ENCODE assay signal across 21 mouse cellular contexts in the genomic region with DNA sequence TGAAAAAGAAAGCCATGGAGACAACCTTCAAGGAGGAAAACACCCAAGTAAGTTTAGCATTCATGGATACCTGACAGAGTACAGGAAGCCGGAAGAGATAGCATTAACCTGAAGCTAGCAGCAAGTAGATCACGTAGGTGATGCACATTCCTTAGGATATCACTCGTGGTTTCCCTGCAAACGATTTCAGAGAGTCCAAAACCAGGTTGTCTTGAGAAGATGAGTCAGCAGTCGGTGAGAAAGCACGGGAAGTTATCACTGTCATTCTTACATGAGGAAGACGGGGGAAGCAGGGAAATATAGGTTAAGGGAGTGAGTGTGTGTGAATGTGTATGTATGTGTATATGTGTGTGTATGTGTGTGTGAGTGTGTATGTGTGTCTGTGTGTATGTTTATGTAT.
A peak's percentile ranks its signal among the peaks of the same experiment; 100 is the strongest.
DNase-seq lines count a peak whose midpoint lies in the region; ATAC-seq lines count a peak whose summit lies in the region.
"Had no signal": no experiment of that assay in that cellular context is flagged by ENCODE, and none has a peak within 500 bp of the region (broad histone marks: within the 10 kb centered on the region; RNA-seq: fewer than 3 reads in every experiment).

No protein-coding gene starts in this region.

- DNase-seq in frontal cortex, postnatal 10 days (ENCODE audit: low spot score in 2 of 2): no peak
- DNase-seq in 3T3-L1 (ENCODE audit: low read depth, low spot score): peak; percentile 7
- DNase-seq in brain, adult 2 months (ENCODE audit: low read depth, low spot score): peak; percentile 44
- no peak for DNase-seq in lung, postnatal 10 days
- DNase-seq in right cerebral cortex, postnatal 36 days (ENCODE audit: low spot score in 2 of 2): no peak
- DNase-seq: adrenal gland, adult 2 months; adrenal gland, adult 8-10 months; adrenal gland, postnatal 10 days; adrenal gland, postnatal 14 days; adrenal gland, postnatal 25 days; adrenal gland, postnatal 36 days; B cell, adult 2 months; cerebellum, adult 11 months; cerebellum, adult 11-12 months; cerebellum, adult 18-20 months; cerebellum, adult 2 months; cerebellum, adult 8-10 months had no signal

- ATAC-seq in frontal cortex, adult (ENCODE audit: low TSS enrichment): peak; percentile 74
- ATAC-seq: activated CD4-positive, CD25-positive, alpha-beta regulatory T cell, adult 4 months; CD4-positive, CD25-positive, alpha-beta regulatory T cell, adult 4 months; Patski had no signal

Comparison
In these comparisons a context has a peak if more than half of its experiments do, and no peak if none do; other contexts are left out.
1. DNase-seq: peak in 3T3-L1 (single experiment) and brain, adult 2 months (single experiment); none in frontal cortex, postnatal 10 days (0 of 2), lung, postnatal 10 days (single experiment) and right cerebral cortex, postnatal 36 days (0 of 2).